ENCODE assay signal across 20 mouse cellular contexts in genomic region chr13:72800546-72800945, GRCm38 (mm10).
DNase-seq lines count a peak whose midpoint lies in the region; ATAC-seq lines count a peak whose summit lies in the region.
"Had no signal": no experiment of that assay in that cellular context is flagged by ENCODE, and none has a peak within 500 bp of the region (broad histone marks: within the 10 kb centered on the region; RNA-seq: fewer than 3 reads in every experiment).

No protein-coding gene starts in this region.

- peaks cover 4% of the 10 kb centered on the region for H3K4me1 ChIP-seq in forebrain, embryonic 16.5 days (replicated peaks; ENCODE audit: control insufficient read depth, insufficient read depth, low read length)
- H3K4me1 ChIP-seq in forebrain, embryonic 13.5 days: peaks cover 8% of the 10 kb centered on the region; the same call in 1 of the 2 replicates
- no peaks in the 10 kb centered on the region for H3K4me1 ChIP-seq in midbrain, embryonic 14.5 days (ENCODE audit: control insufficient read depth, insufficient read depth, low read length)
- peaks cover 2% of the 10 kb centered on the region; the same call in 1 of the 2 replicates for H3K4me1 ChIP-seq in midbrain, embryonic 16.5 days (ENCODE audit: control insufficient read depth, insufficient read depth, low read length)
- H3K4me1 ChIP-seq in hindbrain, embryonic 12.5 days: peaks cover 4% of the 10 kb centered on the region
- H3K4me1 ChIP-seq: embryonic facial prominence, embryonic 13.5 days; embryonic facial prominence, embryonic 15.5 days had no signal

- H3K9ac ChIP-seq in forebrain, embryonic 16.5 days (replicated peaks; ENCODE audit: low read depth, low read length): no peak overlapping the region
- H3K9ac ChIP-seq in forebrain, embryonic 13.5 days: no peak overlapping the region
- no peak overlapping the region for H3K9ac ChIP-seq in midbrain, embryonic 14.5 days (replicated peaks; ENCODE audit: low read length)
- no peak overlapping the region for H3K9ac ChIP-seq in midbrain, embryonic 16.5 days (ENCODE audit: low read depth, low read length)
- H3K9ac ChIP-seq in hindbrain, embryonic 12.5 days: no peak overlapping the region
- H3K9ac ChIP-seq: embryonic facial prominence, embryonic 13.5 days; embryonic facial prominence, embryonic 15.5 days; forebrain, embryonic 15.5 days had no signal

- H3K4me3 ChIP-seq in forebrain, embryonic 16.5 days (replicated peaks; ENCODE audit: low read length): no peak overlapping the region
- H3K4me3 ChIP-seq in forebrain, embryonic 13.5 days: no peak overlapping the region
- H3K4me3 ChIP-seq in midbrain, embryonic 14.5 days (replicated peaks; ENCODE audit: low read depth, low read length): no peak overlapping the region
- no peak overlapping the region for H3K4me3 ChIP-seq in midbrain, embryonic 16.5 days (ENCODE audit: low read depth, low read length)
- H3K4me3 ChIP-seq in hindbrain, embryonic 12.5 days: no peak overlapping the region
- H3K4me3 ChIP-seq: embryonic facial prominence, embryonic 13.5 days; embryonic facial prominence, embryonic 15.5 days; erythroblast, embryonic 14.5 days; forebrain, embryonic 15.5 days had no signal

- 0 out of 2 replicates have a peak, but pooled peaks cover 2% of the 10 kb centered on the region for H3K27me3 ChIP-seq in forebrain, embryonic 16.5 days (replicated peaks; ENCODE audit: control insufficient read depth, insufficient read depth, low read length)
- peaks cover 12% of the 10 kb centered on the region for H3K27me3 ChIP-seq in forebrain, embryonic 13.5 days
- no peaks in the 10 kb centered on the region for H3K27me3 ChIP-seq in midbrain, embryonic 14.5 days (ENCODE audit: control insufficient read depth, insufficient read depth, low read length)
- H3K27me3 ChIP-seq in midbrain, embryonic 16.5 days (ENCODE audit: control insufficient read depth, insufficient read depth, low read depth, low read length): 0 out of 2 replicates have a peak, but pooled peaks cover 4% of the 10 kb centered on the region
- H3K27me3 ChIP-seq in hindbrain, embryonic 12.5 days: no peaks in the 10 kb centered on the region; the same call in none of the 2 replicates
- H3K27me3 ChIP-seq: embryonic facial prominence, embryonic 15.5 days; forebrain, embryonic 15.5 days had no signal

- DNase-seq in midbrain, embryonic 14.5 days: peak; percentile 9
- peak; percentile 92 for DNase-seq in fat pad, adult 2 months (ENCODE audit: extremely low read depth, low read depth, low spot score)
- no peak for DNase-seq in adrenal gland, adult 2 months
- DNase-seq: adrenal gland, adult 8-10 months; adrenal gland, postnatal 14 days; adrenal gland, postnatal 36 days; cerebellum, adult 11 months; cerebellum, adult 18-20 months; cerebellum, adult 8-10 months; cerebellum, adult 9-11 months; cerebellum, postnatal 14 days; cerebellum, postnatal 36 days had no signal

- H3K9me3 ChIP-seq in forebrain, embryonic 16.5 days (ENCODE audit: control insufficient read depth, low read length): no peaks in the 10 kb centered on the region
- no peaks in the 10 kb centered on the region for H3K9me3 ChIP-seq in forebrain, embryonic 13.5 days (replicated peaks)
- H3K9me3 ChIP-seq in midbrain, embryonic 14.5 days (ENCODE audit: control insufficient read depth, low read length): no peaks in the 10 kb centered on the region
- no peaks in the 10 kb centered on the region for H3K9me3 ChIP-seq in midbrain, embryonic 16.5 days (replicated peaks; ENCODE audit: control insufficient read depth, low read length, poor library complexity, severe bottlenecking)
- H3K9me3 ChIP-seq in hindbrain, embryonic 12.5 days (replicated peaks): no peaks in the 10 kb centered on the region
- H3K9me3 ChIP-seq: embryonic facial prominence, embryonic 13.5 days; embryonic facial prominence, embryonic 15.5 days; forebrain, embryonic 15.5 days had no signal

- peak; percentile 36; the same call in 1 of the 2 replicates for ATAC-seq in forebrain, embryonic 16.5 days
- ATAC-seq in forebrain, embryonic 13.5 days: no peak
- no peak for ATAC-seq in midbrain, embryonic 14.5 days (ENCODE audit: low FRiP score, low TSS enrichment)
- ATAC-seq in midbrain, embryonic 16.5 days: no peak
- ATAC-seq in hindbrain, embryonic 12.5 days (ENCODE audit: low FRiP score): no peak

- H3K36me3 ChIP-seq in forebrain, embryonic 16.5 days (ENCODE audit: control insufficient read depth, insufficient read depth): no peaks in the 10 kb centered on the region
- no peaks in the 10 kb centered on the region for H3K36me3 ChIP-seq in forebrain, embryonic 13.5 days (ENCODE audit: poor library complexity, severe bottlenecking)
- no peaks in the 10 kb centered on the region for H3K36me3 ChIP-seq in midbrain, embryonic 14.5 days (ENCODE audit: control insufficient read depth, insufficient read depth, low read length)
- H3K36me3 ChIP-seq in midbrain, embryonic 16.5 days (ENCODE audit: control insufficient read depth, insufficient read depth, low read length): no peaks in the 10 kb centered on the region
- no peaks in the 10 kb centered on the region for H3K36me3 ChIP-seq in hindbrain, embryonic 12.5 days
- H3K36me3 ChIP-seq: embryonic facial prominence, embryonic 13.5 days; embryonic facial prominence, embryonic 15.5 days; forebrain, embryonic 15.5 days had no signal

- H3K27ac ChIP-seq in forebrain, embryonic 16.5 days (ENCODE audit: low read length): no peak overlapping the region
- H3K27ac ChIP-seq in forebrain, embryonic 13.5 days: no peak overlapping the region
- no peak overlapping the region for H3K27ac ChIP-seq in midbrain, embryonic 14.5 days (replicated peaks; ENCODE audit: low read depth, low read length)
- no peak overlapping the region for H3K27ac ChIP-seq in midbrain, embryonic 16.5 days (ENCODE audit: low read length)
- no peak overlapping the region for H3K27ac ChIP-seq in hindbrain, embryonic 12.5 days
- H3K27ac ChIP-seq: embryonic facial prominence, embryonic 13.5 days; embryonic facial prominence, embryonic 15.5 days; forebrain, embryonic 15.5 days had no signal

- no peak overlapping the region for H3K4me2 ChIP-seq in forebrain, embryonic 16.5 days (ENCODE audit: low read length)
- no peak overlapping the region for H3K4me2 ChIP-seq in forebrain, embryonic 13.5 days
- H3K4me2 ChIP-seq in midbrain, embryonic 14.5 days (ENCODE audit: low read length): no peak overlapping the region
- H3K4me2 ChIP-seq in midbrain, embryonic 16.5 days (ENCODE audit: low read length): no peak overlapping the region
- no peak overlapping the region for H3K4me2 ChIP-seq in hindbrain, embryonic 12.5 days (replicated peaks)
- H3K4me2 ChIP-seq: embryonic facial prominence, embryonic 13.5 days; embryonic facial prominence, embryonic 15.5 days; forebrain, embryonic 15.5 days had no signal

- WGBS in forebrain, embryonic 16.5 days: 21% methylated on average over 3 of the region's 3 CpGs
- 43% methylated on average over 3 of the region's 3 CpGs for WGBS in forebrain, embryonic 13.5 days
- 32% methylated on average over 3 of the region's 3 CpGs for WGBS in midbrain, embryonic 14.5 days
- 45% methylated on average over 3 of the region's 3 CpGs for WGBS in midbrain, embryonic 16.5 days
- 58% methylated on average over 3 of the region's 3 CpGs for WGBS in hindbrain, embryonic 12.5 days
